ENCODE assay signal across 8 mouse cellular contexts in genomic region chr4:147406735-147407462, GRCm38 (mm10). TPM values are rescaled to one million over a fixed set of nuclear protein-coding genes. Genes with fewer than 3 reads are reported as not detected.
DNase-seq lines count a peak whose midpoint lies in the region; ATAC-seq and TF ChIP-seq lines count a peak whose summit lies in the region.

No protein-coding gene starts in this region.

- H3K9ac ChIP-seq in heart, embryonic 11.5 days (ENCODE audit: low read depth, low read length), result peak overlapping the region; percentile 80
- H3K9ac ChIP-seq in forebrain, embryonic 11.5 days (ENCODE audit: low read length), result peak overlapping the region; percentile 62
- peak overlapping the region; percentile 60 for H3K9ac ChIP-seq in midbrain, postnatal 0 days (replicated peaks; ENCODE audit: low read length, poor library complexity, severe bottlenecking)

- H3K4me1 ChIP-seq in heart, embryonic 11.5 days (ENCODE audit: control insufficient read depth, insufficient read depth, low read length), result no peaks in the 10 kb centered on the region
- H3K4me1 ChIP-seq in forebrain, embryonic 11.5 days (replicated peaks; ENCODE audit: control insufficient read depth, insufficient read depth, low read length), result no peaks in the 10 kb centered on the region
- H3K4me1 ChIP-seq in midbrain, postnatal 0 days (ENCODE audit: insufficient read depth, low read length), result no peaks in the 10 kb centered on the region

- WGBS in heart, embryonic 11.5 days (ENCODE audit: insufficient replicate concordance), result 1% methylated on average over 25 of the region's 75 CpGs
- WGBS in forebrain, embryonic 11.5 days, result under 1% methylated on average over 32 of the region's 75 CpGs
- 1% methylated on average over 49 of the region's 75 CpGs for WGBS in midbrain, postnatal 0 days

- TF ChIP-seq CTCF in midbrain, postnatal 0 days (IDR thresholded peaks at IDR 0.05), result peak; percentile 46

- no peak for DNase-seq in heart, adult 9 months (ENCODE audit: low spot score in 2 of 2)
- DNase-seq in WW6 (ENCODE audit: low read depth, low spot score), result peak; percentile 64
- DNase-seq in forebrain, embryonic 11.5 days (ENCODE audit: low spot score), result peak; percentile 84
- peak; percentile 62 for DNase-seq in kidney, postnatal 10 days
- DNase-seq in midbrain, postnatal 0 days (ENCODE audit: low spot score), result no peak
- no peak for DNase-seq in spleen, postnatal 14 days (ENCODE audit: low spot score in 2 of 2)
- no peak for DNase-seq in lung, postnatal 4 days

- peak overlapping the region; percentile 74 for H3K4me2 ChIP-seq in heart, embryonic 11.5 days
- H3K4me2 ChIP-seq in forebrain, embryonic 11.5 days (ENCODE audit: low read depth, low read length, severe bottlenecking), result peak overlapping the region; percentile 60
- peak overlapping the region; percentile 59 for H3K4me2 ChIP-seq in midbrain, postnatal 0 days (ENCODE audit: low read depth, low read length, poor library complexity, severe bottlenecking)

- peak; percentile 67 for ATAC-seq in heart, embryonic 11.5 days (replicated peaks; ENCODE audit: insufficient number of reproducible peaks, low FRiP score, low TSS enrichment)
- peak; percentile 92 for ATAC-seq in forebrain, embryonic 11.5 days (replicated peaks; ENCODE audit: low FRiP score)
- ATAC-seq in midbrain, postnatal 0 days (ENCODE audit: low FRiP score), result peak; percentile 88

- no peaks in the 10 kb centered on the region for H3K36me3 ChIP-seq in heart, embryonic 11.5 days (ENCODE audit: control insufficient read depth, insufficient read depth, low read length)
- H3K36me3 ChIP-seq in forebrain, embryonic 11.5 days (ENCODE audit: control insufficient read depth, insufficient read depth, low read length), result no peaks in the 10 kb centered on the region
- H3K36me3 ChIP-seq in midbrain, postnatal 0 days (ENCODE audit: insufficient read depth, low read length), result no peaks in the 10 kb centered on the region

- H3K27me3 ChIP-seq in heart, embryonic 11.5 days (ENCODE audit: control insufficient read depth, insufficient read depth, low read length), result no peaks in the 10 kb centered on the region
- H3K27me3 ChIP-seq in forebrain, embryonic 11.5 days (ENCODE audit: control insufficient read depth, insufficient read depth, low read length), result no peaks in the 10 kb centered on the region
- no peaks in the 10 kb centered on the region for H3K27me3 ChIP-seq in midbrain, postnatal 0 days (ENCODE audit: insufficient read depth, low read length)

- peak overlapping the region; percentile 48 for H3K4me3 ChIP-seq in heart, embryonic 11.5 days (ENCODE audit: low read depth, low read length)
- H3K4me3 ChIP-seq in forebrain, embryonic 11.5 days (ENCODE audit: low read depth, low read length), result peak overlapping the region; percentile 33
- peak overlapping the region; percentile 43 for H3K4me3 ChIP-seq in midbrain, postnatal 0 days (ENCODE audit: low read depth, low read length)

- H3K9me3 ChIP-seq in heart, embryonic 11.5 days (replicated peaks; ENCODE audit: control insufficient read depth, low read length), result peaks cover 31% of the 10 kb centered on the region
- peaks cover 22% of the 10 kb centered on the region for H3K9me3 ChIP-seq in forebrain, embryonic 11.5 days (ENCODE audit: control insufficient read depth, low read length)
- H3K9me3 ChIP-seq in midbrain, postnatal 0 days (ENCODE audit: low read length), result peaks cover 34% of the 10 kb centered on the region

- H3K27ac ChIP-seq in heart, embryonic 11.5 days (ENCODE audit: low read depth, low read length), result peak overlapping the region; percentile 54; the same call in 1 of the 2 replicates
- no peak overlapping the region for H3K27ac ChIP-seq in forebrain, embryonic 11.5 days (ENCODE audit: low read depth, low read length)
- peak overlapping the region; percentile 55; the same call in 1 of the 2 replicates for H3K27ac ChIP-seq in midbrain, postnatal 0 days (ENCODE audit: low read depth, low read length)

RNA-seq across cellular contexts. Expression of gene Zfp978, which starts 45.8 kb away (rescaled TPM):
- polyA plus RNA-seq in heart, embryonic 11.5 days (2014; fragmentation: Nextera tagmentation; extraction: Ambion mirVana), result 0.20 TPM in 1 of 2 replicates, not detected in the other
- 0.20 TPM in 1 of 2 replicates, not detected in the other for polyA plus RNA-seq in forebrain, embryonic 11.5 days (2014; fragmentation: Nextera tagmentation; extraction: Ambion mirVana)
- not detected in 2 replicates for total RNA-seq in midbrain, postnatal 0 days (2014; rRNA removed)
- polyA plus RNA-seq in midbrain, postnatal 0 days (2015; fragmentation: Nextera tagmentation; extraction: Ambion mirVana), result not detected in 2 replicates

Comparison
In these comparisons a context has a peak if more than half of its experiments do, and no peak if none do; other contexts are left out.
1. DNase-seq: peak in WW6 (single experiment), forebrain, embryonic 11.5 days (single experiment) and kidney, postnatal 10 days (single experiment); none in heart, adult 9 months (0 of 2), midbrain, postnatal 0 days (single experiment), spleen, postnatal 14 days (0 of 2) and lung, postnatal 4 days (0 of 2).
2. Peak in every context shown above with its lines, with median percentiles within 50 percentile points of each other: ATAC-seq, H3K4me2 ChIP-seq, H3K4me3 ChIP-seq and H3K9ac ChIP-seq.